19 mouse cellular contexts compared by ENCODE assay signal in the genomic region with DNA sequence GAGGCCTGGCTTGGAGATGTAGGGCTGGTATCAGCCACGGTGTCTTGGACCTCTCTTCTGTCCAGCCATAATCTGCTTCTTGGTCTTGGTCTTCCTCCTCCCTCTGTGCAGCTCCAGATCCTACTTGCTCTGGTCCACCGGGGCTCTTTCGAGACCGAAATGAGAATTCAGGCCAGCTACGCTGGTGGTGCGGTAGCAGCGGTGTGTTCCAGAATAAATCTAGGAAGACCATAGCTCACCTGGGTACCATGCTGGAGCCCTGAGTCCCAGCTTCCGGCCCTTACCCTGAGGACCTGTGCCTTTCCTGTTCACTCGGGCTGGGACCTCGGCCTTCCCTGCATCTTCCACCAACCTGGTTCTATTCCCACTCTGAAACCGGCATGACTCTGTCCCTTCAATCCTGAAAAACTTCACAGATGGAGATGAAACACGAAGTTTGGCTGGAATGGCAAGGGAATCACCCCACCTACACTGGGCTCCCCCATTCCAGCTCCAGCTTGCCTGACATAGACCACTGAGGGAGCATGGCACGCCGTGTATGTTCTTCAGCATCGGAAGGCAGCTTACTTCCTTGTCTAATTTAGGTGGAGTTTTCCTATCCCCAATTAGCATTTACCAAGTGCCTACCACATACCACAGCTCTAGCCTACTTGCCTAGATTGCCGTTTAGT. TPM values are rescaled to one million over a fixed set of nuclear protein-coding genes. Genes with fewer than 3 reads are reported as not detected.
A peak's percentile ranks its signal among the peaks of the same experiment; 100 is the strongest.
DNase-seq lines count a peak whose midpoint lies in the region; ATAC-seq and TF ChIP-seq lines count a peak whose summit lies in the region.
"Had no signal": no experiment of that assay in that cellular context is flagged by ENCODE, and none has a peak within 500 bp of the region (broad histone marks: within the 10 kb centered on the region; RNA-seq: fewer than 3 reads in every experiment).

No protein-coding gene starts in this region.

- no peaks in the 10 kb centered on the region for H3K9me3 ChIP-seq in heart, embryonic 11.5 days (replicated peaks; ENCODE audit: control insufficient read depth, low read length)
- H3K9me3 ChIP-seq in E14TG2a.4 (ENCODE audit: low read length): peaks cover 15% of the 10 kb centered on the region
- no peaks in the 10 kb centered on the region for H3K9me3 ChIP-seq in forebrain, embryonic 12.5 days
- no peaks in the 10 kb centered on the region for H3K9me3 ChIP-seq in midbrain, embryonic 13.5 days
- H3K9me3 ChIP-seq in lung, postnatal 0 days (ENCODE audit: low read length): no peaks in the 10 kb centered on the region
- H3K9me3 ChIP-seq: limb, embryonic 13.5 days had no signal

- TF ChIP-seq EP300 in lung, postnatal 0 days (IDR thresholded peaks at IDR 0.05): no peak

- no peak overlapping the region for H3K9ac ChIP-seq in heart, embryonic 11.5 days (ENCODE audit: low read depth, low read length)
- H3K9ac ChIP-seq in forebrain, embryonic 12.5 days: 0 out of 2 replicates have a peak overlapping the region, but pooled peaks have one; percentile 29
- 0 out of 2 replicates have a peak overlapping the region, but pooled peaks have one; percentile 3 for H3K9ac ChIP-seq in midbrain, embryonic 13.5 days (replicated peaks)
- H3K9ac ChIP-seq in lung, postnatal 0 days (replicated peaks; ENCODE audit: low read depth): no peak overlapping the region
- H3K9ac ChIP-seq: limb, embryonic 13.5 days had no signal

- no peak for ATAC-seq in heart, embryonic 11.5 days (replicated peaks; ENCODE audit: insufficient number of reproducible peaks, low FRiP score, low TSS enrichment)
- ATAC-seq in forebrain, embryonic 12.5 days (ENCODE audit: low FRiP score): no peak
- ATAC-seq in midbrain, embryonic 13.5 days: no peak
- no peak for ATAC-seq in lung, postnatal 0 days

- WGBS in heart, embryonic 11.5 days (ENCODE audit: insufficient replicate concordance): 79% methylated on average over 16 of the region's 16 CpGs
- 76% methylated on average over 16 of the region's 16 CpGs for WGBS in forebrain, embryonic 12.5 days
- WGBS in midbrain, embryonic 13.5 days: 77% methylated on average over 16 of the region's 16 CpGs
- WGBS in lung, postnatal 0 days: 83% methylated on average over 16 of the region's 16 CpGs

- no peaks in the 10 kb centered on the region for H3K36me3 ChIP-seq in heart, embryonic 11.5 days (ENCODE audit: control insufficient read depth, insufficient read depth, low read length)
- H3K36me3 ChIP-seq in E14TG2a.4 (ENCODE audit: insufficient read depth, low read length): peaks cover 19% of the 10 kb centered on the region
- no peaks in the 10 kb centered on the region for H3K36me3 ChIP-seq in forebrain, embryonic 12.5 days (replicated peaks)
- no peaks in the 10 kb centered on the region for H3K36me3 ChIP-seq in midbrain, embryonic 13.5 days
- H3K36me3 ChIP-seq in lung, postnatal 0 days (ENCODE audit: insufficient read depth, low read length): no peaks in the 10 kb centered on the region
- H3K36me3 ChIP-seq: limb, embryonic 13.5 days had no signal

- intact Hi-C loops in left cerebral cortex, postnatal 14 days (cut with DNase I): no loop called here

- peaks cover 10% of the 10 kb centered on the region for H3K4me1 ChIP-seq in heart, embryonic 11.5 days (ENCODE audit: control insufficient read depth, insufficient read depth, low read length)
- H3K4me1 ChIP-seq in E14TG2a.4 (replicated peaks; ENCODE audit: low read depth, low read length): peaks cover 94% of the 10 kb centered on the region
- H3K4me1 ChIP-seq in forebrain, embryonic 12.5 days: peaks cover 99% of the 10 kb centered on the region
- peaks cover 100% of the 10 kb centered on the region for H3K4me1 ChIP-seq in midbrain, embryonic 13.5 days (replicated peaks)
- peaks cover 3% of the 10 kb centered on the region; the same call in 1 of the 2 replicates for H3K4me1 ChIP-seq in lung, postnatal 0 days (ENCODE audit: insufficient read depth, low read depth, low read length)

- DNase-seq in heart, adult 11 months: peak; percentile 75
- DNase-seq in lung, postnatal 0 days (ENCODE audit: low spot score): no peak
- no peak for DNase-seq in left cerebral cortex, postnatal 14 days (ENCODE audit: low spot score in 2 of 2)
- DNase-seq: cerebellum, adult 11 months; heart, adult 18-20 months; heart, postnatal 14 days; kidney, adult 11 months; kidney, postnatal 4 days had no signal

- H3K27ac ChIP-seq in heart, embryonic 11.5 days (ENCODE audit: low read depth, low read length): no peak overlapping the region
- H3K27ac ChIP-seq in forebrain, embryonic 12.5 days: peak overlapping the region; percentile 87; the same call in 1 of the 2 replicates
- peak overlapping the region; percentile 86 for H3K27ac ChIP-seq in midbrain, embryonic 13.5 days
- H3K27ac ChIP-seq in lung, postnatal 0 days (ENCODE audit: low read length): no peak overlapping the region
- H3K27ac ChIP-seq: limb, embryonic 13.5 days had no signal

- H3K27me3 ChIP-seq in heart, embryonic 11.5 days (ENCODE audit: control insufficient read depth, insufficient read depth, low read length): peaks cover 47% of the 10 kb centered on the region
- peaks cover 9% of the 10 kb centered on the region for H3K27me3 ChIP-seq in E14TG2a.4 (ENCODE audit: insufficient read depth, low read length)
- H3K27me3 ChIP-seq in forebrain, embryonic 12.5 days: peaks cover 7% of the 10 kb centered on the region; the same call in 1 of the 2 replicates
- H3K27me3 ChIP-seq in midbrain, embryonic 13.5 days: no peaks in the 10 kb centered on the region
- H3K27me3 ChIP-seq in lung, postnatal 0 days (replicated peaks; ENCODE audit: insufficient read depth, low read length): no peaks in the 10 kb centered on the region

- no peak overlapping the region for H3K4me3 ChIP-seq in heart, embryonic 11.5 days (ENCODE audit: low read depth, low read length)
- peak overlapping the region; percentile 78 for H3K4me3 ChIP-seq in E14TG2a.4 (replicated peaks; ENCODE audit: low read length)
- no peak overlapping the region for H3K4me3 ChIP-seq in forebrain, embryonic 12.5 days (replicated peaks)
- no peak overlapping the region for H3K4me3 ChIP-seq in midbrain, embryonic 13.5 days (replicated peaks)
- no peak overlapping the region for H3K4me3 ChIP-seq in lung, postnatal 0 days (ENCODE audit: low read depth, low read length)
- H3K4me3 ChIP-seq: limb, embryonic 13.5 days had no signal

- no peak overlapping the region for H3K4me2 ChIP-seq in heart, embryonic 11.5 days
- peak overlapping the region; percentile 71; the same call in 1 of the 2 replicates for H3K4me2 ChIP-seq in forebrain, embryonic 12.5 days
- H3K4me2 ChIP-seq in midbrain, embryonic 13.5 days (replicated peaks): peak overlapping the region; percentile 90
- H3K4me2 ChIP-seq in lung, postnatal 0 days (replicated peaks; ENCODE audit: low read depth, low read length): no peak overlapping the region
- H3K4me2 ChIP-seq: limb, embryonic 13.5 days had no signal

- no peak for TF ChIP-seq CTCF in E14TG2a.4 (conservative IDR thresholded peaks at IDR 0.05; ENCODE audit: low read length)
- no peak for TF ChIP-seq CTCF in lung, postnatal 0 days (IDR thresholded peaks at IDR 0.05)

RNA-seq across cellular contexts. Expression of a gene that starts 7.3 kb away (rescaled TPM):
- polyA plus RNA-seq in heart, embryonic 11.5 days (2014; fragmentation: Nextera tagmentation; extraction: Ambion mirVana): 0.03 TPM in 1 of 2 replicates, not detected in the other
- polyA plus RNA-seq in forebrain, embryonic 12.5 days (2016; fragmentation: Nextera tagmentation; extraction: Ambion mirVana): 5.0 and 5.7 TPM in 2 replicates
- 5.6 and 6.1 TPM in 2 replicates for polyA plus RNA-seq in midbrain, embryonic 13.5 days (2015; fragmentation: Nextera tagmentation; extraction: Ambion mirVana)
- polyA plus RNA-seq in lung, postnatal 0 days (2015; fragmentation: Nextera tagmentation; extraction: Ambion mirVana): not detected in 2 replicates
- 1 to 10 TPM; 3.7 to 3.9 TPM for total RNA-seq in left cerebral cortex, postnatal 14 days (2021)
- total RNA-seq: heart, postnatal 14 days had no signal
- polyA plus RNA-seq: liver, embryonic 16.5 days had no signal

RNA-seq across cellular contexts. Expression of a gene that starts 7.3 kb away (rescaled TPM):
- polyA plus RNA-seq in heart, embryonic 11.5 days (2014; fragmentation: Nextera tagmentation; extraction: Ambion mirVana): not detected in 2 replicates
- polyA plus RNA-seq in forebrain, embryonic 12.5 days (2016; fragmentation: Nextera tagmentation; extraction: Ambion mirVana): 12.3 and 14.7 TPM in 2 replicates
- 19.5 and 22.5 TPM in 2 replicates for polyA plus RNA-seq in midbrain, embryonic 13.5 days (2015; fragmentation: Nextera tagmentation; extraction: Ambion mirVana)
- polyA plus RNA-seq in lung, postnatal 0 days (2015; fragmentation: Nextera tagmentation; extraction: Ambion mirVana): 0.79 TPM in 1 of 2 replicates, not detected in the other
- total RNA-seq in left cerebral cortex, postnatal 14 days (2021): 1 to 10 TPM; 4.1 to 4.6 TPM
- total RNA-seq: heart, adult 18-20 months; heart, postnatal 14 days had no signal
- polyA plus RNA-seq: liver, embryonic 16.5 days had no signal

RNA-seq across cellular contexts. Expression of a gene that starts 31.0 kb away (rescaled TPM):
- not detected in 2 replicates for polyA plus RNA-seq in heart, embryonic 11.5 days (2014; fragmentation: Nextera tagmentation; extraction: Ambion mirVana)
- polyA plus RNA-seq in forebrain, embryonic 12.5 days (2016; fragmentation: Nextera tagmentation; extraction: Ambion mirVana): 0.38 and 0.59 TPM in 2 replicates
- 0.58 and 1.1 TPM in 2 replicates for polyA plus RNA-seq in midbrain, embryonic 13.5 days (2015; fragmentation: Nextera tagmentation; extraction: Ambion mirVana)
- polyA plus RNA-seq in lung, postnatal 0 days (2015; fragmentation: Nextera tagmentation; extraction: Ambion mirVana): not detected in 2 replicates
- total RNA-seq in left cerebral cortex, postnatal 14 days (2021): not detected
- total RNA-seq: adrenal gland, postnatal 4 days; heart, adult 18-20 months; heart, postnatal 14 days; layer of hippocampus, postnatal 25 days had no signal
- polyA plus RNA-seq: C2C12; cortical plate, adult 2 months; limb, embryonic 13.5 days; liver, embryonic 16.5 days; stomach, embryonic 14.5 days had no signal

RNA-seq across cellular contexts. Expression of a gene that starts 59.1 kb away (rescaled TPM):
- 4.2 and 4.4 TPM in 2 replicates for polyA plus RNA-seq in heart, embryonic 11.5 days (2014; fragmentation: Nextera tagmentation; extraction: Ambion mirVana)
- polyA plus RNA-seq in forebrain, embryonic 12.5 days (2016; fragmentation: Nextera tagmentation; extraction: Ambion mirVana): 0.56 and 1.0 TPM in 2 replicates
- 0.32 and 0.41 TPM in 2 replicates for polyA plus RNA-seq in midbrain, embryonic 13.5 days (2015; fragmentation: Nextera tagmentation; extraction: Ambion mirVana)
- polyA plus RNA-seq in lung, postnatal 0 days (2015; fragmentation: Nextera tagmentation; extraction: Ambion mirVana): 6.5 and 6.9 TPM in 2 replicates
- 10 to 100 TPM; 17.0 to 28.3 TPM for total RNA-seq in left cerebral cortex, postnatal 14 days (2021)

Comparison
In these comparisons a context has a peak if more than half of its experiments do, and no peak if none do; other contexts are left out.
1. H3K27ac ChIP-seq: peak in forebrain, embryonic 12.5 days (single experiment) and midbrain, embryonic 13.5 days (single experiment); none in heart, embryonic 11.5 days (single experiment) and lung, postnatal 0 days (single experiment).
2. H3K4me2 ChIP-seq: peak in forebrain, embryonic 12.5 days (single experiment) and midbrain, embryonic 13.5 days (single experiment); none in heart, embryonic 11.5 days (single experiment) and lung, postnatal 0 days (single experiment).
3. H3K9ac ChIP-seq: peak in forebrain, embryonic 12.5 days (single experiment) and midbrain, embryonic 13.5 days (single experiment); none in heart, embryonic 11.5 days (single experiment) and lung, postnatal 0 days (single experiment).